Mouse (Mus musculus) kidney, adult 9 months (tissue): ENCODE measurements around the gene Odf2l.

Source experiments
- DNase-seq: peaks from one replicate; pipeline ENCODE4 v3.0.0; 2022

Odf2l gene

DNA sequence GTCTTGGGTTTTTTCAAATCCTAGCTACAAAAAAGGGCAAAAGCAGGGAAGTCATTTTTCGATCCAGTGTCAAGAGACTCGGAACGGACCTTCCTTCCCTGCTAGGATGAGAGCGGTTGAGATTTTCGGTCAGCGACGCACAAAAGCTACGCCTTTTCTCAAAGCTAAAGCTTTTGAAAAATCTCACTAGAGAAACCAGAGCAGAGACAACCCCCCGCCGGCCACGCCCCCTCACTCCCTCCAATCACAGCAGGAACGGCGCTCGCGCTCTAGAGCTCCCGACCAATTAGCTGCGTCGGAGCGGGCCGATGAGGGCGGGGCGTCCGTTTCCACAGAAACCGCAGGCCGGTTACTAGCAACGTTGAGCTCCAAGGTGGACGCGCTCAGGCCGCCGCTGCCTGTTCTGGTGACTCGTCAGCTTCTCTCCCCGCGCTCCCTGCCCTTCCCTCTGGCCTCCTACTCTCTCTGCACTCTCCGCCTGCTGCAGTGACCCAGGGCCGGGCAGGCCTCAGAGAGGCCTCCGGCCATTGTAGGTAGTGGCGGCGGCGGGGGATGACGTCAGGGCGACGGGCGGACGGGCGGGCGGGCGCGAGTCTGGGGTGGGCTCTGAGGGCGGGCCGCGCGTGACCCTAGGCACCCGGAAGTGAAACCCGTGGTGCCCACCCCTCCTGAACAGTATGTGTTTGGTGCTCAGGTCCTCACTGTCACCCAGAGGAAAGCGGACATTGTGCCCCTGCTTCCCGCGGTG, at the start of gene Odf2l:
Gene Odf2l, plus strand, starts transcription at position 335 of the 748 bp plus-strand sequence.
- peak; percentile 98 for DNase-seq

DNA sequence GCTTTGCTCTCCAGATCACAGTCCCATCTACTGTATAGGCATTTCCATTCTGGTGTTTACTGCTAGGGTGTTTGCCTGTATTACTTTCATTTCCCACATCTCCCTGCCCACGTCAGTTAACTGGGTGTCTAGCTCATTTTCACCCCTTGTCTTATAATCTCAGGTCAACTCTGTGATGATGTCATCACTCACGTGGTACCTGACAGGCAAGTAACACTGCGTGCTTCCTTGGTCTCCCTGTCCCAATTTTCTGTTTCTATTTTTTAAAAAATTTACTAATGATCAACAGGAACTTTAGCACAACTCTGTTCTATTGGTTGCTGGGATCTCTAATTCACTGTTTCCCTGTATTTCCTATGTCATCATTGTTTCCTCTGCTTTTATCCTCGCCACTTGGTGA, 49.4 kb upstream of the Odf2l start:
- DNase-seq: no peak

GRCm38 (mm10) chr3:145072339-145072738, 46.0 kb upstream of the Odf2l start:
- no peak for DNase-seq

DNA sequence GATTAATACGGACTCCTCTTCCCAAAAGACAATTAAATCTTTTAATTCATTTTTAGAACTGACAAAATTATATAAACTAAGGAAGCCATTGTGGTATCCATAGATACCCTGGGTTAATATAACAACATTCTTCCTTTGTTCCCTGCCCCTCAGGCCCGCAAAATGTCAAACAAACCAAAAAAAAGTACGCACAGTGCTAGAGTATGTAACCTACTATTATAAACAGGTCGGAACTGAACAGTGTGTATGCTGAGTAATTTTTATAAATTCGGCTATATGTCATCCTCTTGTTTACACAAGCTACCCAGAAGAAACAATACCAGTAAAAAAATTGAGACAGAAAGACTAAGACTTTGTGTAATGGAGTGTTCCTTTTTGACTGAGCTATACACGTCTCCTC, 40.0 kb upstream of the Odf2l start:
- DNase-seq: no peak

- no peak for DNase-seq
These were observed 37.5 kb upstream of the Odf2l start for GRCm38 (mm10) chr3:145080904-145081303.

DNA sequence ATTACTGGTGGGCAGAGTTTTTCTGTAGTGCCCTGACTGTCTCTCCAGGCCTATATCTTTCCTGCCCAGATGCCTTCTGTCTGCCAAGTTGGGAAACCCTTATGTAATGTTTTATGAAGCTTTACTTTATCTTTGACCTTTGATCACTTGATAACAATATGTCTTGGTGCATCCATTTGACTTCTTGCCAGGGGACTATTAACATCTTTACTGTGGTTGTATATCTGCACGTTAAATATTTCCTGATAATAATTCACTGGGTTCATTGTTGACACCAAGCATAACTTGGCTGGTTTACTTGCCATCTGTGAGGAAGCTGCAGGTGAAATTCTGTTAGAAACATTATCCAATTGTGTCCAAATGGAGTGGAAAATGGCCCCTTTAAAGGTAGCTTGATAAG, 35.3 kb upstream of the Odf2l start:
- no peak for DNase-seq

- DNase-seq: no peak
These were observed 32.2 kb upstream of the Odf2l start for GRCm38 (mm10) chr3:145086180-145086579.

GRCm38 (mm10) chr3:145087857-145088598, 30.4 kb upstream of the Odf2l start:
- no peak for DNase-seq

GRCm38 (mm10) chr3:145099291-145099690, 19.1 kb upstream of the Odf2l start, which contains the start of gene Clca2:
Gene Clca2, minus strand, starts transcription at chr3:145099443.
- no peak for DNase-seq

DNA sequence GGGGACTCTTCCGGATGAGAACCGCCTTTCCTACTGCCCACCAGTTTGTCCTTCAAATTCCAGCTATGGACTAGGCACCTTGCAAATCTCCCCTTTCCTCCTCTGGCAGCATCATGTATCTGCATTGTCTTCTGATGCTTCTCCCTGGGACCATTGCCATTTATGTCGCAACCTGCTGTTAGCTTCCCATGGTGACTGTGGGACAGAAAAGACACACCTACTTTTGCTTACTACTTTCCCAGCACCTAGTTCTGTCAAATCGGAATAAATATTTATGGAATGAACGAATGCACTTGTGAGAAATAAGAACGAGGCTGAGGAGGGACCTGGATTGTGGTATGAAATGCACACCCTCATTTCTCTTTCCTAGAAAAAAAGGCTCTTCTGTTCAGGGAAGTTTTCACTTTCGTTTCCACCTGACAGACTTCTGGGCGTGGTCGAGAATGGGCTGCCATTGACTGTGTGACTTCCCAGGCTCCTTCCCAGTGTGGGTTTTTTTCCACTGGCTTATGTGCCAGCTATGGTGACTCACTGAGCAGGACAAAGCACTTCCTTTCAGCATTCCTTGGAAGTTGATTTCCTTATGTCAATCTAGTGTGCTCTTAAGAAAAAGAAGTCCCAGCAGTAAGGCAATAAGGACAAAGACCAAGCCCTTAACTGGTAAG, 16.4 kb upstream of the Odf2l start:
- DNase-seq: peak; percentile 73

DNA sequence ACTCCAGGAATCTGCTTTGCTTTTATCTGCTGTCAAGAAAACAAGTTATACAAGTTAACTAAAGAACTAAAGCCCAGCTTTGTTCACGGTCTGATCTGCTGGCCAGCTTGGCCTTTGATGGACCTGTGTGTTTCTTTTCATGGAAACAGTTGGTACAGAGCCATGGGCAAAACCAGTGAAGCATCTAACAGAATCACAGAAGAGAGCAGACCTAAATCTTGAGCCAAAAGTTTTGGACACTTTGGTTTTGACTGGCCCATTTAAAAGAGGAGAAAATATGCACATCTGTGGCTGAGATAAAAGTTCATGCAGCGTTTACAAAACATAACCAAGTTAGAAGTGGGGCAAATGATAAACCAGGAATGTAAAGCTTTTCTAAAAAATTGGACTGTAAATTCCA, 15.1 kb upstream of the Odf2l start:
- no peak for DNase-seq

DNA sequence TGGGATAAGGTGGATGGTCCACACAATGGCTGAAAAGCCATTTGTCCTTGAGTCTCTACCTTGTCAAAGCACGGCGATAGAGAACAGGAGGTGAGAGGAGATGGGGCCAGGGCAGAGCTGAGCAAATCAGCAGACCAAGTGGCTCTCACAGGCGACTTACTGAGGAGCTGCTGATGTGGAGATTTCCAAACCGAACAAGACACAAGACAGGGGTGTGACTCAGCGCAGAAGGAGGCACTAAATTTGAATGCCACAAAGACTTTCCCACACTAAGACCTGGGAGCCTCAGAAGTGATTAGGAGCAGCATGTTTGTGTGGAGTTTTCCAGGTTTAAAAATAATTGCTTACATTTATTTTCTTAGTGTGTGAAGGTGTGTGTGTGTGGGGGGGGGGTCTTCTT, 14.6 kb upstream of the Odf2l start:
- no peak for DNase-seq

GRCm38 (mm10) chr3:145105076-145105772, 13.2 kb upstream of the Odf2l start:
- no peak for DNase-seq

- no peak for DNase-seq
These were observed 12.4 kb upstream of the Odf2l start for GRCm38 (mm10) chr3:145105773-145106504.

DNA sequence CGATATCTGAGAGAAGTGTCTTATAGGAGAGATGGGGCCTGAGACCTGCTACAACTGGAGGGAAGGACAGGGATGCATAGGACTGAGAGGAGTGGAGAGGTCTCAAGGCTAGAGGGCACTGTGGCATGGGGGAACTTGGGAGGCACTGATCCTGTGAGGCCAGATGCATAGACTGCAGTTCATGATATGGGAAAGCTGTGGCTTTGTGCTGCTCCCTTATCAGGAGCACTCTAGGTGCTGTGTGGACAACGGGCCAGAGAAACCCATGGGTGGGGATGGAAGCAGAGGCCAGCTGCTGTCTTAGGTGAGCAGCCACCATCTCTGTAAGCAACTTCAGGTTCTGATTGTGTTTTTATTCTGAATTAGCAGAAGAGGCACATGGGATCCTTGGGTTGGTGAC, 3.2 kb upstream of the Odf2l start:
- DNase-seq: no peak

DNA sequence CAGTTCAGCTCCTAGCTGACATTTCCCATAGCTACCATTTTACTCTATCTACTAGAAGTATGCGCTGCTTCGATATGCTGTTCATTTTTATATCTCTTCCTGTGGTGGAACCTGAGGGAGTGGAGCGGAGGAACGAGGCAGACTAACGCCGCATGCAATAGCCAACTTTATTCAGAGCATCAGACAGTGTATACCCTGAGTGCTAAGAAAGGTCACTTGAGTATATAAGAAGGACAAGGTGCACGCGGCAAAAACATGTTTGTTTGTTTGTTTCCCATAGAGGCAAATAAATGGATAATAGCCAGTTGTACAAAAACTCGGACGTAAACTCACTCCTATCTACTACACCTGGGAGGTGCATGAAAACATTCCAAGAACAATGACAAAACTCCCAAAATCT, 751 bp upstream of the Odf2l start:
- DNase-seq: no peak

DNA sequence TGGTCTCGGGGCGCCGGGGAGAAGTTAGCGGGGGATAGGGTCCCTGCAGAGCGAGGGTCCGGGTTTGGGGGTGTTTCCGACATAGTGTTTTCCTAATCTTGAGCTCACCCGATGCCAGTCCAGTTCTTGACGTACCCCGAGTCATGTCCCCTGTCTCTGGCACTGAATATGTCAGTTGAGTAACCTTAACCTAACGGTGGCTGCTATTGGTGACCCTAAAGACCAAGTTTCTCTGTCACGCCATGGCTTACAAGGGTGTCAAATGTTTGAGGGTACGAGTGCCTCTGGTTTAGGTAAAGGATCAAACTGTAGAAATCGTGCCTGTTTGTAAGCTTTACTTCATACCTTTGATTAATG, 592 bp downstream of the Odf2l start:
- no peak for DNase-seq

- DNase-seq: no peak
These were observed 1.0 kb downstream of the Odf2l start for GRCm38 (mm10) chr3:145119425-145119824.

DNA sequence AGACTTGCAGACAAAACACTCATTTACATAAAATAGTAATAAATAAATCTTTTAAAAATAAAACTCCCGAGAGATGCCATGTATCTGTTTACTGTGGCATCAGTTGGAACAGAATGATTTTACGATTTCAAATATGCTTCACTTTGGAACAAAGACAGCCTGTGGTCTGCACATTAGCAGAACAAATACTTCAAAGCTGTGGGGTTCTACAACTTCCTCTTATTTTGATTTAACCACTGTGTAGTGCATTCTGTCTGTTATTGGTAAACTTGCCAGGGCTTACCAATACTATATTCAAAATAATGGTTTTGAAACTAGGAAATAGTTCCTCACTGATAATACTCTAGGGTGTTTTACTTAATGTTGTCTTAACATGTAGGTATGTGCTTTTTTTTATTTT, 8.2 kb downstream of the Odf2l start:
- no peak for DNase-seq

DNA sequence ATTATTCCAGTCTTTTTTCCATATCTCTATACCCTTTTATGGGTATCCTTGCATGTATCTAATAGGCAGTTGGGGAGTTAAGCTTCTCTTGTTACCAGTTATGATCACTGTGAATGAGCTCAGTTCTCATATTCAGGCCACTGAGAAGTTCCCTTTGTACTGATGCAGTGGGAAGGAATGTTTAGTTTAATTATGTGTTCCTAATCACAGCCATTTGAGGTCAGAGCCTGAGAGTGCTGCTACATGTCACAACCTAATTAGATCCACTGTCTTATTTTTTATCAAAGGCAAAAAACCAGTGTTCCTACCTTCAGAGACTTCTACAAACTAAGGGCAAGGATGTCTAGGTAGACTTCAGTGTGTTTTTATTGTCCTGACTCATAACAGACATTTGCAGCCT, 11.0 kb downstream of the Odf2l start:
- DNase-seq: no peak

GRCm38 (mm10) chr3:145131210-145131868, 13.0 kb downstream of the Odf2l start:
- peak; percentile 28 for DNase-seq

- DNase-seq: no peak
These were observed 21.8 kb downstream of the Odf2l start for GRCm38 (mm10) chr3:145140236-145140635.
